Mouse (Mus musculus) right cerebral cortex, adult 18-20 months (tissue): ENCODE data around the gene Atp6ap2.
"Not testable (repeated sequence)": the region's sequence is repeated elsewhere in the genome, so short reads cannot be mapped to it uniquely, and the experiment has no call there.

Experiments used
- DNase-seq: peaks from one replicate; pipeline ENCODE4 v3.0.0; 2022; ENCODE audit warnings: mixed read lengths

Gene Atp6ap2

GRCm38 (mm10) chrX:12587192-12587957, at the start of gene Atp6ap2:
Gene Atp6ap2, plus strand, starts transcription at chrX:12587801.
- peak; percentile 94 for DNase-seq

- DNase-seq = no peak
Measured at GRCm38 (mm10) chrX:12544417-12544816, 43.2 kb upstream of the Atp6ap2 start.

GRCm38 (mm10) chrX:12557086-12557485, 30.5 kb upstream of the Atp6ap2 start:
- no peak for DNase-seq

- DNase-seq = no peak
Measured at GRCm38 (mm10) chrX:12571407-12571806, 16.2 kb upstream of the Atp6ap2 start.

GRCm38 (mm10) chrX:12577936-12578335, 9.7 kb upstream of the Atp6ap2 start:
- DNase-seq = no peak

- no peak for DNase-seq
Measured at GRCm38 (mm10) chrX:12578339-12578868, 9.2 kb upstream of the Atp6ap2 start.

- DNase-seq = no peak
Measured at GRCm38 (mm10) chrX:12583261-12583660, 4.3 kb upstream of the Atp6ap2 start.

- no peak for DNase-seq
Measured at GRCm38 (mm10) chrX:12587958-12588355, 356 bp downstream of the Atp6ap2 start.

GRCm38 (mm10) chrX:12591401-12591943, 3.9 kb downstream of the Atp6ap2 start:
- peak; percentile 8 for DNase-seq

GRCm38 (mm10) chrX:12592011-12592410, 4.4 kb downstream of the Atp6ap2 start:
- no peak for DNase-seq

- no peak for DNase-seq
Measured at GRCm38 (mm10) chrX:12593824-12594223, 6.2 kb downstream of the Atp6ap2 start.

GRCm38 (mm10) chrX:12610541-12610940, 22.9 kb downstream of the Atp6ap2 start:
- DNase-seq = not testable (repeated sequence)

- no peak for DNase-seq
Measured at GRCm38 (mm10) chrX:12611211-12611610, 23.6 kb downstream of the Atp6ap2 start.

GRCm38 (mm10) chrX:12612360-12612759, 24.8 kb downstream of the Atp6ap2 start:
- not testable (repeated sequence) for DNase-seq

- DNase-seq = no peak
Measured at GRCm38 (mm10) chrX:12625131-12625530, 37.5 kb downstream of the Atp6ap2 start.

GRCm38 (mm10) chrX:12644976-12645375, 57.4 kb downstream of the Atp6ap2 start:
- no peak for DNase-seq

GRCm38 (mm10) chrX:12645531-12646304, 58.1 kb downstream of the Atp6ap2 start:
- peak; percentile 24 for DNase-seq

GRCm38 (mm10) chrX:12651906-12652305, 64.3 kb downstream of the Atp6ap2 start:
- no peak for DNase-seq

GRCm38 (mm10) chrX:12653879-12654278, 66.3 kb downstream of the Atp6ap2 start:
- peak; percentile 46 for DNase-seq
